Mouse (Mus musculus) lung, postnatal 10 days (tissue): Measurements from ENCODE around the gene Tle6.
A peak's percentile ranks its signal among the peaks of the same experiment; 100 is the strongest.

ENCODE experiments used
- DNase-seq: peaks from one replicate; pipeline ENCODE4 v3.0.0; 2021

Gene Tle6

GRCm38 (mm10) chr10:81588739-81589138 is 12.1 kb downstream of the Tle6 start:
- DNase-seq, result no peak

GRCm38 (mm10) chr10:81583347-81583746 is 17.5 kb downstream of the Tle6 start:
- no peak for DNase-seq

- peak; percentile 57 for DNase-seq
Observed at GRCm38 (mm10) chr10:81580441-81581070, 20.3 kb downstream of the Tle6 start.

DNA sequence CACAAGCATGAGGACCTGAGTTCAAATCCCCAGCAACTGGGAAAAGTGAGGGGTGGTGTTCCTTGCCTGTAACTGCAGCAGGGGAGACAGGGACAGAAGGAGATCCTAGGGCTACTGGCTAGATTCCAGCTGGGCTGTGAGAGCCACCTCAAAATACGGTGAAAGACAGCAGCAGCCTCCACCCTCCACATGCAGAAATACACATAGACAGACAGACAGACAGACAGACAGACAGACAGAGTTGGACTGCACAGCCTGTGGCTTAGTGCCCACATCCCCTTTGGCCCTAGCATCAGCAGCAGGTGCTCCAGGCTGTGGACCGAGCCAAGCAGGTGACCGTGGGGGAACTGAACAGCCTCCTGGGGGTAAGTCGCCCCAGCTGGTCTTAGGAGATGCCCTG is 20.9 kb downstream of the Tle6 start:
- no peak for DNase-seq

DNA sequence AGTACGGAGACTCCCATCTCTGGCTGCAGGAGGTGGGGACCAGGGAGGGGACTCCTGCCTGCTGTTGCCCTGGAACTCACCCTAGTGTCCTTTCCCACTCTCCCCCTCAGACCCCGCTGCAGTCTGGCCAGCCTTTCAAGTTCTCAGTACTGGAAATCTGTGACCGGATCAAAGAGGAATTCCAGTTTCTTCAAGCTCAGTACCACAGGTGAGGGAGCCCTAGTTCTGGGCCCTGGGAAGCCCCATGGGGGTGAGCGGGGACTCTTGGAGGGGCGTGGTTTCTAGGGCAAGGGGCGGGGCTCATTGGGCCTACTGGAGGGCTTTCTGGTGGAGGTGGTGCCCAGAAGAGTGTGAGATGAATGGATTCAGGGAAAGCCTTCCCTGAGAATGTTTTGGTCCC is 25.2 kb downstream of the Tle6 start:
- DNase-seq, result peak; percentile 55

DNA sequence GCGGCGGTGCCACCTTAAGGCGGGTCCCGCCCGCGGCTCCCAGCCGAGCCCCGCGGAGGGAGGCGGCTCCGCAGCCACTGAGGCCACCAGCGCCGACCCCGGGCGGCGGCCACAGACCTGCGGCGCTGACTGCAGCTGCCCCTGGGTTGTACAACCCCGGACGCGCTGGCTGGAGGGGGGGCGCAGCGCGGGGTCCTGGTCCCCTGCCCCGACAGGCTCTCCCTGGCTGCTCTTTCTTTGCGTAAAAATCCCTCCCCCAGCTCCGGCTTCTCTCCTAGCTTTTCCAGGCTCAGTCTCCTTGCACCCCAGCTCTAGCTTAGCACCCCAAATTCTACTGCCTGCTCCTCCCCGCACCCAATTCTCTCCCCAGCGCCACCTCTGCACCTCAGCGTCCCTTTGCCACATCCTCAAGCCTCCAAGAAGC is 25.7 kb downstream of the Tle6 start:
- DNase-seq, result peak; percentile 58

DNA sequence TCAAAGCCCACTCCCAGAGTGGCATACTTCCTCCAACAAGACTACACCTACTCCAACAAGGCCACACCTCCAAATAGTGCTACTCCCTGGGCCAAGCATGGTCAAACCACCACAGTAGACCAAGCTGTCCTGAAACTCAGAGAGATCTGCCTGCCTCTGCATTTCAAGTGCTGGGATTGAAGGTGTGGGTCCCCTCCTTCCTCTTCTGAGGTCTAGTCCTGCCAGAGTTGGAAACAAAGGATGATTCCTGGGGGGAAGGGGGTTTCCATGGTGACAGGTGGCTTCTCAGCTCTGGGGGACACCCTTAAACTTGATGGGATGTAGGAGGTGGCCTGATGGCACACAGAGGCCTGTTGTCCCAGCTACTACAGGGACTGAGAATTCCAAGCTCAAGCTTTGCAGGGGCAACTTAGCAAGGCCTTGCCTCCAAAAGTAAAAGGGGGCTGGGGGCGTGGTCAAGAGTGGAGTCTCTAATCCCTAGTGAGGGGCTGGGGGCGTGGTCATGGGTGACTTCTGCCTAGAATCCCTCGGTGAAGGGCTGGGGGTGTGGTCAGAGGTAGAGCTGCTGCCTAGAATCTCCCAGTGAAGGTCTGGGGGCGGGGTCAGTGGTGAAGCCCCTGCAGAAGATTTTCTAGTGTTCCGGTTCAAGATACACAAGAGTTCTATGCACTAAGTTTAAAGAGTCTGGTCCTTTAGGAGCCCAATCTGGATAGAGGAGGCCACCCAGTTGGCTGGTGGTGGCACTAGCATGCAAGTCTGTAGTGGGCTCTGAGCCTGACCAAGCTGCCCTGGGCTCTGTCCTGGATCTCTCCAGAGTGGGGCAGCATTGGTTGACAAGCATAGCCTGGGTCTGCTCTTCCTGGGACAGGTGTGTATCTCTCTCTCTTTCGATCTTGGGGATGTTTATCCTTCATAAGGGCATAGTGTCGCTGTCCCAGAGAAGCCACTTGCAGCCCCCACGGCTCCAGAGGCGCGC is 26.5 kb downstream of the Tle6 start, which contains the start of gene Tle2:
Tle2 (plus strand) TSS at position 481 of the 976 bp plus-strand sequence.
- DNase-seq, result peak; percentile 41

DNA sequence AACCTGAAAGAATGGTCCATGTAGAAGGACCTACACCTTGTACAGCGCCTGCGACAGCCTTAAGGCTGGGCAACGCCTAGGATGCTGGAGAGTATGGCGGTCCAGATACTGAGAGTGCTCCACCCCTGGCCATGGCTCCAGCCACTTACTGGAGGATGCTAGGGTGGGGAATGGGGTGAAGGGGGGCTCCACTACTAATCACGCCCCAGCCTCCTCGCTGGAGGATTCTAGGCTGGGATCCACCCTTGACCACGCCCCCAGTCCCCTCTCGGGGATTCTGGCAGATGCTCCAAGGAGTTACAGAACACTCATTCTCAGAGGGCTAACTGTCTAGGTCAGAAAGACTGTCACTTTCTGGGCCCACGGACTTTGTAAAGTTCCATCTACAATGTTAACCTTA is 27.9 kb downstream of the Tle6 start:
- peak; percentile 84 for DNase-seq

GRCm38 (mm10) chr10:81572133-81572671 is 28.7 kb downstream of the Tle6 start:
- no peak for DNase-seq

- peak; percentile 100 for DNase-seq
Observed at GRCm38 (mm10) chr10:81571501-81571876, 29.4 kb downstream of the Tle6 start.

GRCm38 (mm10) chr10:81570831-81571500 is 29.9 kb downstream of the Tle6 start:
- peak; percentile 97 for DNase-seq

- no peak for DNase-seq
Observed at GRCm38 (mm10) chr10:81570238-81570800, 30.6 kb downstream of the Tle6 start.

GRCm38 (mm10) chr10:81569507-81570237 is 31.2 kb downstream of the Tle6 start:
- no peak for DNase-seq

DNA sequence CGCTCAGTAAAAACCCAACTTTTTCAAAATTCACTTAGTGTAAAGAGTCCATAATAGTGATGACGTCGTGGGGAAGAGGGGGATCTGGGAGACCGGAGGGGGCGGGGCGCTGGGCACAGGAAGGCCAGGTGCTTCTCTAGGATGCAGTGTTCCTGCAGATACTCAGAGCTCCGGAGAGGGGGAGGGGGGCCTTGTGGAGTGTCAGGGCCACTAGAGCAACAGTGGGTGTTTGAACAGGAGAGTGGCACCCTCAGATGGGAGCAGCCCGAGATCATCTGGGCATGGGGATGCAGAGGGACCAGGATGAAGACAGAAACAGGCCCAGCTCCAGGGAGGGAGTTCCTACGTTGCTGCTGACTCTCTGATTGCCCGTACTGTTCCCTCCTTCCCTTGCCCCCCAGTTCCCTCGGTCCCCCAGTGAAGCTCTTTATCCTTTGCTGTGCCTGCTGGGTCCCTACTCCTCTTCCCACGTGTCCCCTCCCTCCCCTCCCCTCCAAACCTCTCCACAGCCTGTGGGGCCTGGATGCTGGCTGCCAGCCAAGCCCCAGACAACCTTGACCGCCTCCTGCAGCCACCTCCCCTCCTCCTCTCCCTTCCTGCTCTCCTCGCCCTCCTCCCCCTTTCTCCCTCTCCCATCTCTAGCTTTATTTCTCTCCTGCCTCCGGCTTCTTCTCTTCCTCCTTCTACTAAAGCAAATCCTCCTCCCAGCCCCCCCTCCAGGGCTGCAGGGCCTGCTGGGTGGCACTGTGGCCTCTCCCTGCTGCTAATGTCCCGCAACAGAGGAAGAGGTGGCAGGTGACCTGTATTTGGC is 32.3 kb downstream of the Tle6 start:
- peak; percentile 54 for DNase-seq

GRCm38 (mm10) chr10:81565257-81566228 is 35.3 kb downstream of the Tle6 start:
- DNase-seq, result no peak

DNA sequence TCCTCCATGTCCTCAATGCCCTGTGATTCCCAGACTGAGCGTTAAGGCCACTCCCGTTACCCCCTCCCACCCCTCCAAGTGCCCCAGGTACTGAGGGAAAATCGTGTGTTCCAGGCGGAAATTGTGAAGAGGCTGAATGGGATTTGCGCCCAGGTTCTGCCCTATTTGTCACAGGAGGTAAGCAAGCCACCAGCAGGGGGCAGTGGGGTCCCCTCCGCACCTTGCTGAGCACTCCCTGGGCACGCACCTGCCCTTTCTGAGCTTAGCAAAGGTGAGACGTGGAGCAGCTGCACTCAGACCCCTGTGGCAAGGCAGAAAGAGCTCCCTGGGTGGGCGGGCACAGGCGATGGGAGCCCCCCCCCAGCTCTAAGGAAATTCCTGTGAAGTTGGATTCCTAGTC is 36.1 kb downstream of the Tle6 start:
- peak; percentile 66 for DNase-seq

- peak; percentile 77 for DNase-seq
Observed at GRCm38 (mm10) chr10:81564216-81564615, 36.7 kb downstream of the Tle6 start.

DNA sequence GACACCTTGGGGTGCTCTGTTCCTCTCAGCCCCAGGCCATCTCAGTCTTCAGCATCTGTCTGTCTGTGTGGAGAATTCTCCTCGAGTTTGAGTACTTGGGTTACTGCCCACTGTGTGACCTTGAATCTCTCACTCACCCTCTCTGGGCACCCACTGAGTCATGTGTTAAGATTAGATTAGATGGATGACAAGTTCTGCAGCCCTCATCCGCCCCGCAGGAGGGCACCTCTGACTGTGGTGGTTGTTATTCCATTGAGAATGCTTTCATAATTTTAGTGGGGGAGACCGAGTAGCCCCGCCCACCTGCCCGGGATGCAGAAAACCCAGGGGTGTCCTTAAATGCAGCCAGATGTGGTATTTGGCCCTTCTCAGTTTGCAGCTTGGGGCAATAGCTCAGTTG is 37.4 kb downstream of the Tle6 start:
- DNase-seq, result no peak

- no peak for DNase-seq
Observed at GRCm38 (mm10) chr10:81562411-81562810, 38.5 kb downstream of the Tle6 start.
